Mouse (Mus musculus): ENCODE results near the gene Slc35d2. TPM values are rescaled to one million over a fixed set of nuclear protein-coding genes. Genes with fewer than 3 reads are reported as not detected.
A peak's percentile ranks its signal among the peaks of the same experiment; 100 is the strongest.

Slc35d2 gene
- polyA plus RNA-seq (2017; shearing (Covaris generic)) = 10 to 100 TPM; 29.7 to 47.5 TPM

- ATAC-seq = peak; percentile 88
Measured at GRCm38 (mm10) chr13:64128858-64129615, at the start of gene Slc35d2. Gene Slc35d2, minus strand, starts transcription at chr13:64129368.

GRCm38 (mm10) chr13:64178000-64178399 lies 48.8 kb upstream of the Slc35d2 start:
- no peak for ATAC-seq

GRCm38 (mm10) chr13:64169746-64170145 lies 40.6 kb upstream of the Slc35d2 start:
- no peak for ATAC-seq

GRCm38 (mm10) chr13:64163147-64163715 lies 34.1 kb upstream of the Slc35d2 start:
- no peak for ATAC-seq

- no peak for ATAC-seq
Measured at GRCm38 (mm10) chr13:64162626-64163025, 33.5 kb upstream of the Slc35d2 start.

GRCm38 (mm10) chr13:64161916-64162611 lies 32.9 kb upstream of the Slc35d2 start:
- ATAC-seq = peak; percentile 9

- ATAC-seq = peak; percentile 98
Measured at GRCm38 (mm10) chr13:64161548-64161915, 32.4 kb upstream of the Slc35d2 start, which contains the start of gene Habp4. Gene Habp4, plus strand, starts transcription at chr13:64161824.

- no peak for ATAC-seq
Measured at GRCm38 (mm10) chr13:64156966-64157365, 27.8 kb upstream of the Slc35d2 start.

- ATAC-seq = no peak
Measured at GRCm38 (mm10) chr13:64155171-64155571, 26.0 kb upstream of the Slc35d2 start.

GRCm38 (mm10) chr13:64154651-64155050 lies 25.5 kb upstream of the Slc35d2 start:
- no peak for ATAC-seq

GRCm38 (mm10) chr13:64153751-64154267 lies 24.6 kb upstream of the Slc35d2 start:
- ATAC-seq = no peak

- ATAC-seq = peak; percentile 88
Measured at GRCm38 (mm10) chr13:64153083-64153682, 24.0 kb upstream of the Slc35d2 start, which contains the start of gene Zfp367. Gene Zfp367, minus strand, starts transcription at chr13:64153202.

GRCm38 (mm10) chr13:64152671-64153082 lies 23.5 kb upstream of the Slc35d2 start:
- peak; percentile 0 for ATAC-seq

GRCm38 (mm10) chr13:64152241-64152669 lies 23.1 kb upstream of the Slc35d2 start:
- ATAC-seq = peak; percentile 19

GRCm38 (mm10) chr13:64150121-64150520 lies 21.0 kb upstream of the Slc35d2 start:
- ATAC-seq = no peak

- ATAC-seq = peak; percentile 49
Measured at GRCm38 (mm10) chr13:64129616-64130375, 628 bp upstream of the Slc35d2 start.

- ATAC-seq = no peak
Measured at GRCm38 (mm10) chr13:64126316-64126715, 2.9 kb downstream of the Slc35d2 start.

GRCm38 (mm10) chr13:64124886-64125285 lies 4.3 kb downstream of the Slc35d2 start:
- no peak for ATAC-seq

GRCm38 (mm10) chr13:64123491-64124188 lies 5.5 kb downstream of the Slc35d2 start:
- ATAC-seq = no peak

GRCm38 (mm10) chr13:64120760-64121159 lies 8.4 kb downstream of the Slc35d2 start:
- no peak for ATAC-seq

- no peak for ATAC-seq
Measured at GRCm38 (mm10) chr13:64117442-64117841, 11.7 kb downstream of the Slc35d2 start.
